Mouse (Mus musculus): Measurements from ENCODE around the gene Gm10645.

The Gm10645 gene

DNA sequence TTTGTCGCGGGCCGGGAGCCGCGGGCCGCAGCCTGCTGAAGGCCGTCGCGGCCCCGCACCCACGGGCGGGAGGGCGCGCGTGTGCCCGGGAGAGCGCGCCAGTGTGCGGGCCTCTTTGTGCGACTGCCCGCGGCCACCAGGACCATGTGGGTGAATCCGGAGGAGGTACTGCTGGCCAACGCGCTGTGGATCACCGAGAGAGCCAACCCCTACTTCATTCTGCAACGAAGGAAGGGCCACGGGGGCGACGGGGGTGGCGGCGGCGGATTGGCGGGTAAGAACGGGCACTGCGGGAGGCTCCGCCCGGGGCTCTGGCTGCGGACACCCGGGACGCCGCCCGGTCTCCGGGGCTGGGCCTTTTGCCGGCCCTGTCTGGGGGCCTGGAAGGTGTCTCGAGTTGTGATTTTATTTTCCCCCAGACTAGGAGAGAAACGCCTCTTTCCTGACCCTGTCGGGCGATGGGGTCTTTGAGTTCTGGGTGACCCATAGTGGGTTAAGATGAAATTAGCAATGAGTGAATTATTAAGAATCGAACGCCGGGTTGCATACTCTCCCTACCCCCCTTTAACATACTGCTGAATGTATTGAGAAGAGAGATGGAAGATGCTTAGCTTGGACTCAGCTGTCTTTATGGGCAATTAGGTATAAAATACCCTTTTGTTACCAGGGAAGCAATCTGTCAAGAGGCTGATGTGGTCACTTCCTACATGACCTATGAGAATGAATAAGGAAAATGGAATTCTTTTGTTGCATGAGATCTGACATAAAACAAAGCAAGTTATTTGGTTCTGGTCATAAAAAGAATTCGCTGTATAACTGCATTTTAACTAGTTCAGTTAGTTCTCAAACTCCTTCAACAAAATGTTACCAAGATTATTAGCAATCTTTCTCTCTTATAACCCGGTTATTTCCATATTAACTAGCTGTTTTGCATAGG, at the start of gene Gm10645:
TSS of gene Gm10645 (minus strand) at position 240 of the 937 bp plus-strand sequence.
- peak; percentile 35 for DNase-seq

- no peak for DNase-seq
Observed at GRCm38 (mm10) chr8:83215065-83215464, 49.1 kb upstream of the Gm10645 start.

DNA sequence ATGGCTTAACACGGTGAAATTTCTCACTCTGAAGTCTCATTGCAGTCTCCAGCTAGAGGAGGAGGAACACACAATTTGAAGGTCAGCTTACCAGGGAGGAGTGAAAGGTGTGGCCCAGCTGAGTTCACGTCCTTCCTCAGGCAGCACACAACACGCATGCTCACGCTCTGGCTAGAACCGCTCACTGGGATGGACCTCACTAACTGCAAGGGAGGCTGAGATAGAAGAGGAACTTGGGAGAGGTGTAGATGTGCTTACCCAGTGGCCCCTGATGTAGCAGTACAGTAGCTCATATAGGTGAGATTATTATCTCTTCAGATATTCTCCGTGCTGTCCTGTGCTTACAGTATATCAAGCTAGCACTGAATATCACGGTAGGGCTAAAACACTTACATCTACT, 44.7 kb upstream of the Gm10645 start:
- no peak for DNase-seq

- DNase-seq, result no peak
Observed at GRCm38 (mm10) chr8:83209581-83209980, 43.6 kb upstream of the Gm10645 start.

DNA sequence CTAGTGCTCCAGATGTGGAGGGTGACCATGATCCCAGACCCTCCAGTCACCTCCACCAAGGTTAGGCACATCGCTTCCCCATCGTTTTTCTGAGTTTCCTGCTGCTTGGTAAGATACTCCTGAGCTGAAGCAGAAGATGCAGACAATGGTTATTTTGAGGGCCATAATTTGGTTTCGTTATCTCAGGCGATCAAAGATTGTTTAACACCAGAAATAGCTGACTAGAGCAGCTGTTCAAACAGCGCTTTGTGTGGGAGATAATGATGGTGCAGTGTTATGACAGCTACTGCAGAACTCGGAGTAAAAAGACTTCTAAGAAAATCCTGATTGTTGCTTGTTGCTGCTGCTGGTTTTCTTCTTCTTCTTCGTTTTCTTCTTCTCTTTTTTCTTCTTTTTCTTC, 39.9 kb upstream of the Gm10645 start:
- no peak for DNase-seq

GRCm38 (mm10) chr8:83202946-83203345, 37.0 kb upstream of the Gm10645 start:
- DNase-seq, result no peak

- no peak for DNase-seq
Observed at GRCm38 (mm10) chr8:83200191-83201177, 34.5 kb upstream of the Gm10645 start.

GRCm38 (mm10) chr8:83199715-83200114, 33.7 kb upstream of the Gm10645 start:
- DNase-seq, result no peak

GRCm38 (mm10) chr8:83196088-83196487, 30.1 kb upstream of the Gm10645 start:
- no peak for DNase-seq

GRCm38 (mm10) chr8:83189538-83190095, 23.6 kb upstream of the Gm10645 start:
- DNase-seq, result no peak

- DNase-seq, result no peak
Observed at GRCm38 (mm10) chr8:83187363-83187962, 21.5 kb upstream of the Gm10645 start.

GRCm38 (mm10) chr8:83186376-83186775, 20.4 kb upstream of the Gm10645 start:
- DNase-seq, result no peak

DNA sequence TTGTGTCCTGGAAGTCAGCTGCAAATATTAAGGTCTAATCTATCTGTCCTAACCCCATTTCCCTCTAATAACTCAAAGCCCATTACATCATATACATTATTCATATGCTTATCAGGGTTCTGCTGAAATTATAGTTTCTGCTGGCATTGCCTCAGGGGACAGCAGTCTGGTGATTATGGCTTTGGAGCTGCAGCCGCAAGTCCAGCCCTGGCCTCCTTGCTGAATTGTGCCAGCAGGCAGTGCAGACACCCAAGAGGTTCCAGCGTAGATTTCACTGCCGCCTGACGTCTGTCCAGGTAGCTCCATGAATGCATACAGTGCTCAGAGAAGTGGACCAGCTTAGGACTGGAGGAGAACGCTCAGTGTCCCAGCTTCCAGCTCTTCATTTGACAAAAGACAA, 16.8 kb upstream of the Gm10645 start:
- DNase-seq, result no peak

GRCm38 (mm10) chr8:83181851-83182482, 16.0 kb upstream of the Gm10645 start:
- DNase-seq, result no peak

DNA sequence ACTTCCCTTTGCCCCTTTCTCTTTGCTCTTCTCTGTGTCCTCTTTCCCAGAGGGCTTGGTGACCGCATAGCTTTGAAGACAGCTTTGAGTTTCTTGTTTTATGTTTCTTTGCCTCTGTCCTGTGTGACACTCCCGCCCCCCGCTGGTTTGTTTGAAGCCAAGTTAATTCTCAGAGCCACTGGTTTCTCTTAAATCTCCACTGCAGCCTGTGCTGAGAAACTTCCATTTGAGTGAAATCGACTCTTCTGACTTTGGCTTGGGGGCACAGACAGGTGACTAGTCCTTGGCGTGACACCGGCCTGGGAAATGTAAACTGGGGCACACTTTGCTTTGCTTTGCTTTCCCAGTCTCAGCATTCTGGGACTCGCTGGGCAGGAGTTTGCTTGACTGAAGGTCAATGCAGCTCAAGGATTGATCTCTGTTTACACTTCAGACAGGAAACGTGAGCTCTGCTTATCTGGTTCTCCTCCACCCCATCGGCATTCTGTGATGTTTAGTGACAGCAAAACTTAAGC, 12.3 kb upstream of the Gm10645 start:
- peak; percentile 26 for DNase-seq

DNA sequence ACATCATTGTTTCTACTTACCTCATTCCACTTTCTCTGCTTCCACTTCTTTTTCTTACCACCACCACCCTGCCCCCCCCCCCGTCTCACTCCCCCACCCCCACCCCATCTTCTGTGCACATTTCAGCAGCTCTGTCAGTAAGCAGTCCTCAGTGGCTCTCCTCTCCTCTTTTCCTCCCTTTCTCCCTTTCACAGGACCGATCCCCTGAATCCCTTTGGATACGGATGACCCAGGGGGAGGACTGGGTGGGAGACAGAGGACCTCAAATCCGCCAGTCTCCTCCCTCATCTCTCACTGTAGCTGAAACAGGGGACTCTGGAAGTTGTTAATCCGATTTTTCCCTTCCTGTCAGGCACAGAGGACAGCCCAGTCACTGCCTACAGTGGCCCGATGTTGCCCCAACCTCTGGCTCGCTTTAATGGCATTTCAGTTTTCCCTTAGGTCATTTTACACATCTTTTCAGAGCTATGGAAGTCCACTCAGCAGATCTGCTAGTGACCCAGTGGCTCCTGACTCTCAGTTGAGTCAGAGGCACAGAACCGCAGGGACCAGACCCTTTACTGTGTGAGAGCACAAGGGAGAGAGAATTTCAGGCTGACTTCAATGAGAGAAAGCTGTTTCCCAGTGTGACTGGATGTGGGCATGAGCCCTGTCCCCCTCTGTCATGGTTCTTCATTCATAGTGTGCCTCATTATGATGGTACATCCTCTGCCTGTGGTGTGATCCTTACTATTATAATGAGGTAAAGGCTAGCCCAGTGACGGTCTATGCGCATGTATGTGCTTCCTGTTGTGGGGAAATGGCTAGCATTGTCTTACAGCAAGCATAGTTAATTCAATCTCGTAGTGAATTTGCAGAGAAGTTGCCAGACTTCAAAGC, 11.6 kb upstream of the Gm10645 start:
- DNase-seq, result no peak

GRCm38 (mm10) chr8:83176785-83177184, 10.8 kb upstream of the Gm10645 start:
- DNase-seq, result no peak

GRCm38 (mm10) chr8:83175680-83176079, 9.7 kb upstream of the Gm10645 start:
- no peak for DNase-seq

DNA sequence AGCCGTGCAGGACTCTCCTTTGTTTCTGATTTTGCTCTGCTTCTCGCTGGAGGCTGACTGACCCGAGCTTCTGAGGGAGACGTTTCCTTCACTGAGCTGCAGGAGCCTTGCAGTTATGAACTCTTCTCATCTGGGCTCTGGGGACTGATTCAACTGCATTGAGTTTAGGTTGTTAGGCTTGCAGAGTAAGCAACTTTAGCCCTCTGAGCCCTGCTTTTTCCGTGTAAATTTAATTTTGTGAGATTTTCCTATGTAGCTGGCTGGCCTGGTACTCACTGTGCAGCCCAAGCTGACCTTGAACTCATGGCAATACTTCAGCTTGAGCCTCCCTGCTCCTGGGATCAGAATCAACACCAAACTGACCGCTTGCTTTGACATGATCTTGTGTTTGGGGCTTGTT, 4.9 kb upstream of the Gm10645 start:
- no peak for DNase-seq

- no peak for DNase-seq
Observed at GRCm38 (mm10) chr8:83169709-83170108, 3.7 kb upstream of the Gm10645 start.

GRCm38 (mm10) chr8:83169127-83169526, 3.2 kb upstream of the Gm10645 start:
- no peak for DNase-seq
